Mouse (Mus musculus) frontal cortex, postnatal 25 days (tissue): ENCODE data around the gene Kank2.
A peak's percentile ranks its signal among the peaks of the same experiment; 100 is the strongest.

ENCODE experiments used
- DNase-seq, 2 experiments: peaks; one replicate each; pipeline ENCODE4 v3.0.0; 2022; ENCODE audit warnings: low spot score in 2 of 2

Kank2 gene

GRCm38 (mm10) chr9:21750370-21750769 is 48.2 kb downstream of the Kank2 start:
- DNase-seq, result no peak

- DNase-seq, result no peak
Measured at GRCm38 (mm10) chr9:21749382-21750118, 49.0 kb downstream of the Kank2 start.

- no peak for DNase-seq
Measured at GRCm38 (mm10) chr9:21748491-21748890, 50.1 kb downstream of the Kank2 start.

GRCm38 (mm10) chr9:21748033-21748432 is 50.5 kb downstream of the Kank2 start:
- DNase-seq, result no peak

GRCm38 (mm10) chr9:21747238-21747774 is 51.2 kb downstream of the Kank2 start:
- no peak for DNase-seq

GRCm38 (mm10) chr9:21741514-21741913 is 57.0 kb downstream of the Kank2 start:
- DNase-seq, result no peak

- DNase-seq, result no peak
Measured at GRCm38 (mm10) chr9:21740427-21740826, 58.1 kb downstream of the Kank2 start.

GRCm38 (mm10) chr9:21738776-21739175 is 59.8 kb downstream of the Kank2 start:
- no peak for DNase-seq

GRCm38 (mm10) chr9:21737188-21737587 is 61.4 kb downstream of the Kank2 start:
- DNase-seq, result no peak

- no peak for DNase-seq
Measured at GRCm38 (mm10) chr9:21736580-21736979, 62.0 kb downstream of the Kank2 start.

- no peak for DNase-seq
Measured at GRCm38 (mm10) chr9:21735126-21735525, 63.4 kb downstream of the Kank2 start.

- DNase-seq, result no peak
Measured at GRCm38 (mm10) chr9:21733989-21734388, 64.6 kb downstream of the Kank2 start.

- no peak for DNase-seq
Measured at GRCm38 (mm10) chr9:21733446-21733845, 65.1 kb downstream of the Kank2 start.

GRCm38 (mm10) chr9:21732288-21732687 is 66.3 kb downstream of the Kank2 start:
- DNase-seq, result no peak

GRCm38 (mm10) chr9:21729264-21729663 is 69.3 kb downstream of the Kank2 start:
- DNase-seq, result no peak

GRCm38 (mm10) chr9:21728261-21728832 is 70.2 kb downstream of the Kank2 start:
- no peak for DNase-seq

- DNase-seq, result no peak
Measured at GRCm38 (mm10) chr9:21726218-21726975, 72.1 kb downstream of the Kank2 start.

- no peak for DNase-seq
Measured at GRCm38 (mm10) chr9:21725224-21726121, 73.1 kb downstream of the Kank2 start.

- DNase-seq, result peak; percentile 65 to 84
Measured at GRCm38 (mm10) chr9:21724147-21724536, 74.4 kb downstream of the Kank2 start.

- peak; percentile 45 to 66 for DNase-seq
Measured at GRCm38 (mm10) chr9:21723377-21724146, 75.0 kb downstream of the Kank2 start, which contains the start of gene Ldlr. Gene Ldlr (plus strand): TSS chr9:21723483.

- DNase-seq, result no peak
Measured at GRCm38 (mm10) chr9:21721036-21721435, 77.5 kb downstream of the Kank2 start.
